Mouse (Mus musculus) erythroblast, embryonic 14.5 days (primary cell): Measurements from ENCODE around the gene Acrbp. TPM values are rescaled to one million over a fixed set of nuclear protein-coding genes. Genes with fewer than 3 reads are reported as not detected.

Experiments
- H3K27me3 ChIP-seq: 2 replicates; pipeline ENCODE4 v1.6.1; 2012; ENCODE audit warnings: inconsistent platforms; ENCODE audit not compliant: control insufficient read depth
- H3K36me3 ChIP-seq: 2 replicates; pipeline ENCODE4 v1.6.1; 2012; ENCODE audit warnings: mild to moderate bottlenecking, inconsistent platforms; ENCODE audit not compliant: control insufficient read depth
- H3K4me1 ChIP-seq: 2 replicates; pipeline ENCODE4 v1.6.1; 2012; ENCODE audit warnings: inconsistent platforms; ENCODE audit not compliant: control insufficient read depth
- H3K4me3 ChIP-seq: replicated peaks from 2 replicates; pipeline ENCODE3; 2012; ENCODE audit warnings: moderate library complexity, mild to moderate bottlenecking, inconsistent platforms
- H3K9me3 ChIP-seq: 2 replicates; pipeline ENCODE4 v1.6.1; 2012; ENCODE audit warnings: low read length, inconsistent platforms, mixed read lengths; ENCODE audit not compliant: control insufficient read depth
- GATA1 ChIP-seq: IDR thresholded peaks from 2 replicates; pipeline ENCODE4 v1.6.1; 2012; ENCODE audit warnings: low read length, inconsistent platforms, mixed read lengths
- TAL1 ChIP-seq: IDR thresholded peaks from 3 replicates; pipeline ENCODE4 v1.6.1; 2012; ENCODE audit warnings: low read length, inconsistent platforms, mixed read lengths
- polyA plus RNA-seq: library from polyadenylated mRNA; stranded (reverse); fragments of >175 nt; gene quantifications from 2 replicates; pipeline ENCODE4 v1.2.3, GENCODE M21; 2012

Acrbp gene
- polyA plus RNA-seq, 1 experiment, result 0.97 TPM

- TF ChIP-seq TAL1 (no peak), GATA1 (no peak)
Observed at GRCm38 (mm10) chr6:125110927-125111326, 61.4 kb downstream of the Acrbp start.

GRCm38 (mm10) chr6:125112553-125112952, 63.1 kb downstream of the Acrbp start:
- no peak overlapping the region for H3K4me3 ChIP-seq
- no peaks in the 10 kb centered on the region for H3K27me3 ChIP-seq
- no peaks in the 10 kb centered on the region for H3K4me1 ChIP-seq
- no peak for TF ChIP-seq GATA1
- no peak for TF ChIP-seq TAL1
- H3K9me3 ChIP-seq, result peaks cover 6% of the 10 kb centered on the region
- peaks cover 98% of the 10 kb centered on the region for H3K36me3 ChIP-seq

More at GRCm38 (mm10) chr6:125110927-125111326, 61.4 kb downstream of the Acrbp start:
- peaks cover 12% of the 10 kb centered on the region for H3K9me3 ChIP-seq
- H3K36me3 ChIP-seq, result peaks cover 99% of the 10 kb centered on the region
- H3K4me3 ChIP-seq, result no peak overlapping the region
- no peaks in the 10 kb centered on the region for H3K27me3 ChIP-seq
- no peaks in the 10 kb centered on the region for H3K4me1 ChIP-seq

Other genes with a start within 250 kb of the Acrbp start
- 0.77 and 0.81 TPM in 2 replicates for gene Spsb2, start 241.0 kb upstream of the Acrbp start, polyA plus RNA-seq
- 10.3 and 10.7 TPM in 2 replicates for gene Tpi1, start 235.4 kb upstream of the Acrbp start, polyA plus RNA-seq
- gene Usp5, start 220.2 kb upstream of the Acrbp start, polyA plus RNA-seq, result 4.6 and 5.6 TPM in 2 replicates
- gene Cdca3, start 220.1 kb upstream of the Acrbp start, polyA plus RNA-seq, result 26.9 and 32.9 TPM in 2 replicates
- not detected in 2 replicates for gene Gnb3, start 209.4 kb upstream of the Acrbp start, polyA plus RNA-seq
- gene P3h3, start 191.9 kb upstream of the Acrbp start, polyA plus RNA-seq, result 0.03 TPM in 1 of 2 replicates, not detected in the other
- 0.01 TPM in 1 of 2 replicates, not detected in the other for gene Gpr162, start 185.7 kb upstream of the Acrbp start, polyA plus RNA-seq
- gene Cd4, start 161.5 kb upstream of the Acrbp start, polyA plus RNA-seq, result not detected in 2 replicates
- not detected in 2 replicates for gene Lag3, start 138.0 kb upstream of the Acrbp start, polyA plus RNA-seq
- 2.6 and 3.1 TPM in 2 replicates for gene Ptms, start 129.6 kb upstream of the Acrbp start, polyA plus RNA-seq
- 21.9 and 22.2 TPM in 2 replicates for gene Mlf2, start 118.3 kb upstream of the Acrbp start, polyA plus RNA-seq
- 2.7 TPM in 2 replicates for gene Cops7a, start 84.2 kb upstream of the Acrbp start, polyA plus RNA-seq
- gene Pianp, start 53.0 kb upstream of the Acrbp start, polyA plus RNA-seq, result 0.03 TPM in 1 of 2 replicates, not detected in the other
- 3.9 and 4.2 TPM in 2 replicates for gene Zfp384, start 40.5 kb upstream of the Acrbp start, polyA plus RNA-seq
- gene Ing4, start 9.9 kb upstream of the Acrbp start, polyA plus RNA-seq, result 1.1 and 1.8 TPM in 2 replicates
- 0.06 TPM in 1 of 2 replicates, not detected in the other for gene Lpar5, start 18.2 kb downstream of the Acrbp start, polyA plus RNA-seq
- gene Chd4, start 46.3 kb downstream of the Acrbp start, polyA plus RNA-seq, result 6.8 TPM in 2 replicates
- gene Nop2, start 82.2 kb downstream of the Acrbp start, polyA plus RNA-seq, result 0.78 and 1.8 TPM in 2 replicates
- 1.3 and 1.5 TPM in 2 replicates for gene Iffo1, start 95.6 kb downstream of the Acrbp start, polyA plus RNA-seq
- 525 and 659 TPM in 2 replicates for gene Gapdh, start 116.8 kb downstream of the Acrbp start, polyA plus RNA-seq
- 78.5 and 98.6 TPM in 2 replicates for gene Ncapd2, start 142.0 kb downstream of the Acrbp start, polyA plus RNA-seq
- 18.9 and 22.8 TPM in 2 replicates for gene Mrpl51, start 142.1 kb downstream of the Acrbp start, polyA plus RNA-seq
- 0.13 and 0.14 TPM in 2 replicates for gene Vamp1, start 165.9 kb downstream of the Acrbp start, polyA plus RNA-seq
- gene Tapbpl, start 182.2 kb downstream of the Acrbp start, polyA plus RNA-seq, result 0.06 and 0.11 TPM in 2 replicates
- 0.04 TPM in 1 of 2 replicates, not detected in the other for gene Cd27, start 187.3 kb downstream of the Acrbp start, polyA plus RNA-seq
- not detected in 2 replicates for gene Tuba3a, start 236.4 kb downstream of the Acrbp start, polyA plus RNA-seq